Mouse (Mus musculus): ENCODE measurements around the gene Ctcfl. TPM values are rescaled to one million over a fixed set of nuclear protein-coding genes. Genes with fewer than 3 reads are reported as not detected.

The Ctcfl gene
- polyA plus RNA-seq, 1 experiment from 2014 or later, result 0.25 TPM

DNA sequence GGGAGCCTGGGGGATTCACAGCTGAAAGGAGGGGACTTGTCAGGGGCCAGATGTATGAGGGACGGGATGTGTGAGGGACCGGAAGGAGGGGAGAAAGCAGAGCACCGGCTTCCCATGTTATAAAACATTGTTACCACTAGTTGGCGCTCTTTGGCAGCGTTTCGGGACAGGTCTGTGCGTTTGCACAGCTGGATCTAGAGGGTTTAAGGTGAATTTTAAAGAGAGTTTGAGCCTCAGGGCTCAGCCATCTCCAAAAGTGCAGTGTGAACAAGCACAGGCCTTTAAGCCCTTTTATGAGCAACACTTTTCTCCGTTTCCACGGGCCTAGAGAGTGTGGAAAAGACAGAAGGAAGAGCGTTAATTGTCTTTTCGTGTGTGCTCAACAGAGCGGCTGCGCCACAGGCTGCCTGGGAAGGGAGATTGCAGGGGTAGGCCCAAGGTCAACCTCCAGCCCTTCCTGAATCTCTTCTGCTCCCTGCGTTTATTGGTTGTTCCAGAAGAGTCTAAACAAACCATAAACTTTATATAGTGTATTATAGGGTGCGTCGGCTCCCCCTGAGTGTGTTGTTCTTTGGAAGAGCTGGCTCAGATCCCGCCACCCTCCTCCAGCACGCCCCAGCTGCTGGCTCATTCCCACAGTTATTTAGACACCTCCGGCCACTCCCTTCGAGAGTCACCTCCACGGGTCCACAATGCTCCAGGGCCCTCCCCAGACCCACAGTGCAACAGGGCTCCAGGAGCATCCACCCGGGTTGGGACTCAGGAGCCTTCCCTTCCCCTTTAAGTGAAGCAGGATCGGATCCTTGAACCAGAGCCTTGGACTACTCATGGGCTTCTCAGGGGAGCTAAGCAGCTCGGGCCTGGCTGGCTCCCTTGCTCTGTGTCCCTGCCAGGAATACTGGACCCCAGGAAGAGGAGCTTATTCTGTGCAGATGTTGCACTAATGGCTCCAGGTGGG is 40.3 kb upstream of the Ctcfl start:
- no peak overlapping the region for H3K9ac ChIP-seq (replicated peaks)
- no peaks in the 10 kb centered on the region for H3K4me1 ChIP-seq (ENCODE audit: insufficient read depth)
- H3K4me3 ChIP-seq (ENCODE audit: low read depth, low read length), result no peak overlapping the region
- peak; percentile 51 for ATAC-seq
- no peaks in the 10 kb centered on the region for H3K27me3 ChIP-seq (ENCODE audit: insufficient read depth, low read length)
- DNase-seq, result peak; percentile 75
- H3K27ac ChIP-seq (ENCODE audit: low read depth), result peak overlapping the region; percentile 5; the same call in 1 of the 2 replicates
- 49% methylated on average over 24 of the region's 24 CpGs for WGBS (ENCODE audit: insufficient replicate concordance)
- H3K9me3 ChIP-seq (ENCODE audit: low read length), result no peaks in the 10 kb centered on the region
- TF ChIP-seq EP300 (IDR thresholded peaks at IDR 0.05; ENCODE audit: low read depth) (no peak), CTCF (IDR thresholded peaks at IDR 0.05; ENCODE audit: low read depth) (peak; percentile 89)
- H3K36me3 ChIP-seq (replicated peaks; ENCODE audit: insufficient read depth, low read length), result no peaks in the 10 kb centered on the region
- no peak overlapping the region for H3K4me2 ChIP-seq (ENCODE audit: low read depth, low read length)

DNA sequence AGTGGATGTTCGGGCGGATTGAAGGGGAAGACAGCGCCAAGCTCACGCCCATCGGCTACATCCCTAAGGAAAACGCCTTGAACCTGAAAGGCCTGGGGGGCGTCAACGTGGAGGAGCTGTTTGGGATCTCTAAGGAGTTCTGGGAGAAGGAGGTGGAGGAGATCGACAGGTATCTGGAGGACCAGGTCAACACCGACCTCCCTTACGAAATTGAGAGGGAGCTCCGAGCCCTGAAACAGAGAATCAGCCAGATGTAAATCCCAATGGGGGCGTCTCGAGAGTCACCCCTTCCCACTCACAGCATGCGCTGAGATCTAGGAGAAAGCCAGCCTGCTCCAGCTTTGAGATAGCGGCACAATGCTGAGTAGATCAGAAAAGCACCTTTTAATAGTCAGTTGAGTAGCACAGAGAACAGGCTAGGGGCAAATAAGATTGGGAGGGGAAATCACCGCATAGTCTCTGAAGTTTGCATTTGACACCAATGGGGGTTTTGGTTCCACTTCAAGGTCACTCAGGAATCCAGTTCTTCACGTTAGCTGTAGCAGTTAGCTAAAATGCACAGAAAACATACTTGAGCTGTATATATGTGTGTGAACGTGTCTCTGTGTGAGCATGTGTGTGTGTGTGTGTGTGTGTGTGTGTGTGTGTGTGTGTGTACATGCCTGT is 39.2 kb upstream of the Ctcfl start:
- Histone ChIP-seq H3K27ac (ENCODE audit: low read depth) (peak overlapping the region; percentile 50; the same call in 1 of the 2 replicates), H3K9ac (replicated peaks) (no peak overlapping the region; the same call in 1 of the 2 replicates), H3K9me3 (ENCODE audit: low read length) (no peaks in the 10 kb centered on the region), H3K4me1 (ENCODE audit: insufficient read depth) (no peaks in the 10 kb centered on the region), H3K36me3 (replicated peaks; ENCODE audit: insufficient read depth, low read length) (no peaks in the 10 kb centered on the region), H3K4me3 (ENCODE audit: low read depth, low read length) (no peak overlapping the region), H3K4me2 (ENCODE audit: low read depth, low read length) (no peak overlapping the region; the same call in 1 of the 2 replicates), H3K27me3 (ENCODE audit: insufficient read depth, low read length) (no peaks in the 10 kb centered on the region)
- 79% methylated on average over 19 of the region's 19 CpGs for WGBS (ENCODE audit: insufficient replicate concordance)
- TF ChIP-seq CTCF (IDR thresholded peaks at IDR 0.05; ENCODE audit: low read depth) (no peak), EP300 (IDR thresholded peaks at IDR 0.05; ENCODE audit: low read depth) (peak; percentile 22; the same call in 1 of the 2 replicates)
- peak; percentile 33 for DNase-seq
- peak; percentile 6 for ATAC-seq

DNA sequence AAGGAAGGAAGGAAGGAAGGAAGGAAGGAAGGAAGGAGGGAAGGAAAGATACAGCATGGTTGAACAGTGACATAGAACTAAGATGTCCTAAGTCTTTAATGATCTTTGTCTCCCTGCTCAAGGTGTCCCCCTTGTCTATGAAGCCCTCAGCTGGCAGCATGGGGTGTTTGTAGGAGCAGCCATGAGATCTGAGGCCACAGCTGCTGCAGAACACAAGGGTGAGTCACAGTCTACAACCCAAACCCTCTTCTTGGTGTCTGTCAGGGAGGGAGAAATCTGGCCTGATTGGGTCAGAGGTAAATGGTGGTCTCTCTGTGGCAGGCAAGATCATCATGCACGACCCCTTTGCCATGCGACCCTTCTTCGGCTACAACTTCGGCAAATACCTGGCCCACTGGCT is 38.5 kb upstream of the Ctcfl start:
- Histone ChIP-seq H3K27ac (ENCODE audit: low read depth) (peak overlapping the region; percentile 50; the same call in 1 of the 2 replicates), H3K36me3 (replicated peaks; ENCODE audit: insufficient read depth, low read length) (no peaks in the 10 kb centered on the region), H3K4me3 (ENCODE audit: low read depth, low read length) (no peak overlapping the region), H3K27me3 (ENCODE audit: insufficient read depth, low read length) (no peaks in the 10 kb centered on the region), H3K9ac (replicated peaks) (no peak overlapping the region; the same call in 1 of the 2 replicates), H3K4me2 (ENCODE audit: low read depth, low read length) (no peak overlapping the region; the same call in 1 of the 2 replicates), H3K9me3 (ENCODE audit: low read length) (no peaks in the 10 kb centered on the region), H3K4me1 (ENCODE audit: insufficient read depth) (no peaks in the 10 kb centered on the region)
- DNase-seq (peak; percentile 34), ATAC-seq (no peak)
- 89% methylated on average over 4 of the region's 4 CpGs for WGBS (ENCODE audit: insufficient replicate concordance)
- TF ChIP-seq EP300 (IDR thresholded peaks at IDR 0.05; ENCODE audit: low read depth), result no peak
- TF ChIP-seq CTCF (IDR thresholded peaks at IDR 0.05; ENCODE audit: low read depth), result no peak

DNA sequence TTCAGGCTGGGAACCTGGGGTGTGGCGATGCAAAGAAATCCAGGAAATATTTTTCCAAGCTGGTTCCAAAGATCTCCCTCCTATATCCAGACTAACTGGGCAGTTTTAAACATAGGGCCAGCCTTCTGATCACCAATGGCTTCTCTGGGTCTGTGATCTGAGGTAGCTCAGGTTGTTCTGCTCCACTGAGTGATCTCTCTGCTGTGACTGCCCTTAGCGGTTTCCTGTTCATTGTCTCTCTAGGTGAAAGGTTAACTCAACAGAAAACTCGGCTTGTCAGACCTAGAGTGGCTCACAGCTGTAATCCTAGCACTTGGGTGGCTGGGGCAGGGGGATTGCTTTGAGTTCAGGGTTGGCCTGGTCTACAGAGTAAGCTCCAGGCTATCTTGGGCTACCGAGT is 38.1 kb upstream of the Ctcfl start:
- ATAC-seq (no peak), DNase-seq (peak; percentile 30)
- Histone ChIP-seq H3K36me3 (replicated peaks; ENCODE audit: insufficient read depth, low read length) (no peaks in the 10 kb centered on the region), H3K4me2 (ENCODE audit: low read depth, low read length) (no peak overlapping the region), H3K27me3 (ENCODE audit: insufficient read depth, low read length) (no peaks in the 10 kb centered on the region), H3K9ac (replicated peaks) (no peak overlapping the region), H3K9me3 (ENCODE audit: low read length) (no peaks in the 10 kb centered on the region), H3K27ac (ENCODE audit: low read depth) (peak overlapping the region; percentile 50), H3K4me1 (ENCODE audit: insufficient read depth) (no peaks in the 10 kb centered on the region), H3K4me3 (ENCODE audit: low read depth, low read length) (no peak overlapping the region)
- TF ChIP-seq EP300 (IDR thresholded peaks at IDR 0.05; ENCODE audit: low read depth) (peak; percentile 50; the same call in 1 of the 2 replicates), CTCF (IDR thresholded peaks at IDR 0.05; ENCODE audit: low read depth) (no peak)
- WGBS (ENCODE audit: insufficient replicate concordance), result 49% methylated on average over 4 of the region's 4 CpGs

DNA sequence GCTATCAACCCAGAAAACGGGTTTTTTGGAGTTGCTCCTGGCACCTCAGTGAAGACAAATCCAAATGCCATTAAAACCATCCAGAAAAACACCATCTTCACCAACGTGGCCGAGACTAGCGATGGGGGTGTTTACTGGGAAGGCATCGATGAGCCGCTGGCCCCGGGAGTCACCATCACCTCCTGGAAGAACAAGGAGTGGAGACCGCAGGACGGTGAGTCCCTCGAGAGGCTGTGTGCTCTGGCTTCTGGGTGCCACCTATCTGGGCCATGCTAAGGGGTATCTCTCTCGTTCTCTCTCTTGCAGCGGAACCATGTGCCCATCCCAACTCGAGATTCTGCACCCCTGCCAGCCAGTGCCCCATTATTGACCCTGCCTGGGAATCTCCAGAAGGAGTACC is 37.6 kb upstream of the Ctcfl start:
- peak; percentile 48 for DNase-seq
- no peak for TF ChIP-seq CTCF (IDR thresholded peaks at IDR 0.05; ENCODE audit: low read depth)
- TF ChIP-seq EP300 (IDR thresholded peaks at IDR 0.05; ENCODE audit: low read depth), result no peak
- peak overlapping the region; percentile 23; the same call in 1 of the 2 replicates for H3K4me2 ChIP-seq (ENCODE audit: low read depth, low read length)
- 80% methylated on average over 13 of the region's 13 CpGs for WGBS (ENCODE audit: insufficient replicate concordance)
- no peaks in the 10 kb centered on the region for H3K36me3 ChIP-seq (replicated peaks; ENCODE audit: insufficient read depth, low read length)
- H3K27me3 ChIP-seq (ENCODE audit: insufficient read depth, low read length), result no peaks in the 10 kb centered on the region
- peak overlapping the region; percentile 50 for H3K27ac ChIP-seq (ENCODE audit: low read depth)
- H3K9me3 ChIP-seq (ENCODE audit: low read length), result no peaks in the 10 kb centered on the region
- no peak overlapping the region for H3K4me3 ChIP-seq (ENCODE audit: low read depth, low read length)
- peaks cover 3% of the 10 kb centered on the region for H3K4me1 ChIP-seq (ENCODE audit: insufficient read depth)
- peak overlapping the region; percentile 44 for H3K9ac ChIP-seq (replicated peaks)
- no peak for ATAC-seq

DNA sequence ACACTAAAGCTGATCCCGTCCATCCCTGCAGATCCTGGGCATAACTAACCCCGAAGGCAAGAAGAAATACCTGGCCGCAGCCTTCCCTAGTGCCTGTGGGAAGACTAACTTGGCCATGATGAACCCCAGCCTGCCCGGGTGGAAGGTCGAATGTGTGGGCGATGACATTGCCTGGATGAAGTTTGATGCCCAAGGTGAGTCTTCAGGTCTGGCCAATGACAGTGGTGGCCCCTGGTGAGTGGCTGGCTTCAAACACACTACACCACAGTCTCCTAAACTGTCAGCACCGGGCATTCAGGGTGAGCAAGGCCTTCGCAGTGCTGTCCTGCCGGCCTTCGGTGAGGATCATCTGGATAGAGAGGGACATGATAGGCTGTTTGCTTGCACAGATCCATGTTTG is 36.6 kb upstream of the Ctcfl start:
- ATAC-seq (no peak), DNase-seq (peak; percentile 53)

More for the DNA sequence above, 36.6 kb upstream of the Ctcfl start:
- no peak overlapping the region for H3K4me3 ChIP-seq (ENCODE audit: low read depth, low read length)
- H3K27me3 ChIP-seq (ENCODE audit: insufficient read depth, low read length), result no peaks in the 10 kb centered on the region
- TF ChIP-seq CTCF (IDR thresholded peaks at IDR 0.05; ENCODE audit: low read depth) (no peak), EP300 (IDR thresholded peaks at IDR 0.05; ENCODE audit: low read depth) (no peak)
- peak overlapping the region; percentile 35 for H3K4me2 ChIP-seq (ENCODE audit: low read depth, low read length)
- H3K4me1 ChIP-seq (ENCODE audit: insufficient read depth), result peaks cover 8% of the 10 kb centered on the region
- no peaks in the 10 kb centered on the region for H3K36me3 ChIP-seq (replicated peaks; ENCODE audit: insufficient read depth, low read length)
- peak overlapping the region; percentile 58; the same call in 1 of the 2 replicates for H3K9ac ChIP-seq (replicated peaks)
- WGBS (ENCODE audit: insufficient replicate concordance), result 89% methylated on average over 10 of the region's 10 CpGs
- 0 out of 2 replicates have a peak overlapping the region, but pooled peaks have one; percentile 18 for H3K27ac ChIP-seq (ENCODE audit: low read depth)
- no peaks in the 10 kb centered on the region for H3K9me3 ChIP-seq (ENCODE audit: low read length)

All from liver, postnatal 0 days (tissue).